Mouse (Mus musculus): ENCODE results near the gene Mphosph8.

Gene Mphosph8

DNA sequence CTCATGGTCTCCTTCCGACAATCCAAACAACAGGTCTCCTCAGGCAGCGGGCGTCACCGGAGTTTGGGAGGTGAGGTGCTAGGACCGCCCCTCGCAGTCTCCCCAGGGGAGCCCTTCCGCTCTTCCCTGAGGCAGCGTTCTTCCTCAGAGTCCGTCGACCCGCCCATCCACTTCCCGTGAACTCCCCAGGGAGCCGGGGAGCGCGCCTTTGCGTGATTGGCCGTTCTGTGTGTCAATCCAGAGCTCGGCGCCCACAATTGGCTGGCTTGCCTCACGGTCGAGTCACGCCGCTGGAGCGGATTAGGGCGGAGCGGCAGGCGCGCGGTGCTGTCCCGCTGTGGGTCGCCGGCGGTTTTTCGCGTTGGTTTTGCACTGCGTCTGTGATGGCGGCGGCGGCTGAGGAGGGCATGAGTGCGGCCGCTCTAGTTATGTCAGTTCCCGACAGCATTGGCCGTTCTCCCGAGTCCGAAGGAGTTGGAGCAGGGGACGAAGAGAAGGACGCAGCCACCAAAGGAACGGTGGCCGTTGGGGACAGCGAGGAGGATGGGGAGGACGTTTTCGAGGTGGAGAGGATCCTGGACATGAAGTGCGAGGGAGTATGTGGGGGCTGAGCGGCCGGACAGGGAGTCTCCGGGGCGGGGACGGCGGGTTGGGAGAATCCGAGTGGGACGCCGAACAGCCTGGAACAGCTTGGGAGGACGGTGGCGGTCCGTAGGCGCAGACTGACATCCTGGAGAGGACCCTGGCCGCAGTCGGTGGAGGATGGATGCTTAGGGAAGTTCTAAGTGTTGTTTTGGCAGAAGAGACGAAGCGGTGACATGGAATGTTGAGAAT lies at the start of gene Mphosph8:
Gene Mphosph8 (plus strand): TSS at position 280 of the 834 bp plus-strand sequence.
- DNase-seq: peak; percentile 100

DNA sequence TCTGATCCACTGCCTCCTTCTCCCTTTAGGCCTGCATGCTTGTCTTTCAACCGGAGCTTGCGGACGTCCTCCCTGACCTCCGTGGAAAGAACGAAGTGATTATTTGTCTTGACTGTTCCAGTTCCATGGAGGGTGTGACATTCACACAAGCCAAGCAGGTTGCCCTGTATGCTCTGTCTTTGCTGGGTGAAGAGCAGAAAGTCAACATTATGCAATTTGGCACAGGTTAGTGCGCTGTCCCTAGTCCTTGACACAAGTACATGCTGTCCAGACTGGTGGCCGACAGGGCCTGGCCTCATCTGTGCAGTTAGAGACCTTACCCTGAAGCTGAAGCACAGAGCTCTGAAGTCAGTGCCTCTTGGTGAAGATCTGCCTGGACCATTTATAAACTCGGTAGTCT lies 47.6 kb upstream of the Mphosph8 start:
- DNase-seq: no peak

DNA sequence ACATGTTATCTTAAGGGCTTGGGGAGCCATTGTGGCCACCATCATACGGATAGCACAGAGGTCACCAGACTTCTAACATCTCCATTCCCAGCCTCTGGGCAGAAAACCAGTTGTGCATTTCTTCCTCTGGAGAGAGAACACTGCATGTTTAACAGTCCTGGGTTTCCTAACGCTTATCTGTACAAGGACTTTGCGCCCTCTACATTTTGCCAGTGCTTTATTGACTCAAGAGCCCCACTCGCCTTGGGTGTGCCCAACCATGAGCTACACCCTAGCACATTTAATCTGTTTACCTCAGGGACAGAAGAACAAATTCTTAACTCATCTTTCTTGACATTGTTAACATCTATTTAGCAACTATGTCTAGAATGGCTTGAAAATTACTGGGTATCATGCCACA lies 41.8 kb upstream of the Mphosph8 start:
- no peak for DNase-seq

DNA sequence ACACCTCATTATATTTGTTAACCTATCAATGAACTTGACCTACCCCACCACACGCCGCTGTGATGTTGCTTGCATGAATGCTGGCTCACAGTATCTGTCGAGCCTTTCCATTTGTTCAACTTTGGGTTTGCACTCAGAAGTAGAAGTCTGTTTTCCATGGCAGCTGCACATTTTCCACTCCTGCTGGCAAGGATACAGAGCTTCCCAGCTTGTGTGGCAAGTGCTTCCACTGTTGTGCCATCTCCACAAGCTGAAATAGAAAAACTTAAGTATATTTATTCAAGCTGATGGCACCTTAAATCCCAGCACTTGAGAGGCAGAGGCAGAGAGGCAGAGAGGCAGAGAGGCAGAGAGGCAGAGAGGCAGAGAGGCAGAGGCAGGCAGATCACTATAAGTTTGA lies 39.7 kb upstream of the Mphosph8 start:
- DNase-seq: no peak

DNA sequence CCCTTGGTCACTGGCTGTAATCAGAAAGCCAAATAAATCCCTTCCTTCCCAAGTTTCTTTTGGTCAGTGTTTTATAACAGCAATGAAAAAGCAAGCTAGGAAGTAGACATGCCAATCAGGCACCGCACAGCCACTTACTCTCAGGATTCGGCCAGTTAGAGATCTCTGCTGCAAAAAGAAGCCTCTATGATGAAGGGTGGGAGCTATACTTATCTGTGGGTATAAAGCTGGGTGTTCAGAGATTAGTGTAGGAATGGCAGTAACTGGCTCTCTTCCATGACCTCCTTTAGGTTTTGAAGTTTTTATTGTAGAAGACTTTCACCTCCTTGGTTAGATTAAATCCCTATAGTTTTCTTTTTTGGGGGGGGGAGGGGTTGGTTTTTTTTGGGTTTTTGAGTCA lies 36.9 kb upstream of the Mphosph8 start:
- no peak for DNase-seq

DNA sequence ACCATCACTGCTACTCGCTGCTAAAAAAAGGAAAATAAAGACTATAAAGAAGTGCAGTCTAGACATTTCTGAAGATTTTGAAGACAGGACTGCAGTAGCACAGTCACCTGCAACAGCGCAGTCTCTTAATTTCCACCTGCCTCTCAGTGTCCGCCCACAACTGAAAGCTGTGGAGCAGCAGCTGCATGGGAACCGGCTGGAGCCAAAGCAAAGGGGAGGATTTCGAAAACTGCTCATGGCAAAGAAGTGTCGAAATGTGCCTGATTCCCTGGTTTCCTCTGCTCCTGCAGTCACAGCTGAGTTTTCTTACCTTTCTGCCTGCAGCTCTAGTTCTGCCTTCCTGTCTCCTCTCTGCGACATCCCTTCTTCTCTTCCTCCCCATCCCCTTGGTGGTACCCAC lies 20.8 kb upstream of the Mphosph8 start:
- DNase-seq: no peak

DNA sequence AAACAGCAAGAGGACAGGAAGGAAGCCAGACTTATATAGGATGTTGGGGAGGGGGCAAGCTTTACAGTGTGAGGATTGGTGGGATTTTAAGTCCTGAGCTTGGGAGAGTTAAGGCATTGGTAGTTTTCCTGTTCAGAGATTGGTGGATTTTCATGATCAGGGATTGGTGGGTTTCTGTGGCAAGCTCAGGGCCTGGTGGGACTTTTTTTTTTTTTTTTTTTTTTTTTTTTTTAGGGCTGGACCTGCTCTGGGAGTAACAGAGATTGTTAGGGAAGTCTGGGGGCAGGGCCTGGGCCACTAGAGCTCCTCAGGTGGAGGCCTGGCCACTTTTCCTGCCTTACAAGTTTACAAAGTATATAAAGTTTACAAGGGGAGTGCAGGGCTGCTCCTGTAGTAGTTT lies 18.6 kb upstream of the Mphosph8 start:
- no peak for DNase-seq

DNA sequence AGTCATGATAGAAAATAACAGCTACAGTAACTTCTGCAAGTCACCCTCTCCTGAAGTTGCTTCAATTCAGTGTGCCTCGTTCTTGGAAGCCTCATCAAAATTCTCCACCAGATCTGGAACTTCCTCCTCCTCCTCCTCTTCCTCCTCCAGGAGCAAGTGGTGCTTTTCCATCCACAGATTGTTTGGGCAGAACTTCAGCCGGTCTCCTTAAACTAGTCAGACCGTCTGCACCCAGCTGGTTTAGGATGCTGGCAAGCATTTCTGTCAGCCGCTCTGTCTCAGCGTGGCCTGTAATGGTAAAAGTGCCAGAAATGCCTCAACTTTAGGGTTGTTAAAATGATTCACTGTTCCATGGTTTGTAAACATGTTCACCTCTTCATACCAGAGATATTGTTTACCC lies 2.4 kb upstream of the Mphosph8 start:
- no peak for DNase-seq

DNA sequence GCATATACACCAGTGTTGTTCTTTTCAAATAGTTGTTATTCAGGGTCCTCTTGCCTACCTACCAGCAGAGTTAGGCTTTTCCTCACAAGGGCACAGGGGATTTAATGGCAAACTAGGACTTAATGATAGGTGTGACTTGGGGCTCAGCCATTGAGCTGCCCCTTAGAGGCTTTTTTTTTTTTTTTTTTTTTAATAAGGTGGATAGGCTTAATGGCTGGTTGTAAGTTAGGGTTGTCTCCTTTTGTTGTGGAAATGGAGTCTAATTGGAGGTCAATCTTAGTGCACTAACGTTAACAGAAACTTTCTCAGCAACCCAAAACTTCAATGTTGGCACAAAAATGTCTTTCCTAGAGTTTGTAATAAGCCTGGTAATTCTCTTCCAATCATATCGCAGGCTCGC lies 1.1 kb upstream of the Mphosph8 start:
- no peak for DNase-seq

DNA sequence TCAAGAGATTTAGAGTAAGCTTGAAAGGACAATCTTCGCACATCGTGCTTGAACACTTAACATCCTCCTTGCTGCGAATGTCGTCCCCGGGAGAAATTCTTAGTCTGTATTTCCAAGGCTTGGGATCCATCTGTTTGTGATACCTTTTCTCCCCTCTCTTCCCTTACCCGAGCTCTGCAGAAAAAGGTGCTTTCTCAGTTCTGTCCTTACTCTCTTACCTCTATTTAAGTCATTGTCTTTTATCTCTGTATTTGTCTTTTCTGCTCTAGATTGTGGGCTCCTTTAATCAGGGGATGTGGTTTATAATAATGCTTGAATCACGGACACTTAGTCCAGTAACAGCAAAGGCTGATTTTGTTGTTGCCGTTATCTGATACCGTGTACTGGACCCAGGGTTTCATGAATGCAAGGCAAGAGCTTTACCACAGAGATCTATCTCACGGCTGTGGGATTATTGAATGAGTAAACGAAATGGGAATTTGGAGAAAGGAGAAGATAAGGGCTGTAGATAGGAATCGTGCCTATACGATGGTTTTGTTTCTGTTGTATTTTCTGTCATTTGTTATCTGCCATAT lies 1.1 kb downstream of the Mphosph8 start:
- DNase-seq: peak; percentile 17

DNA sequence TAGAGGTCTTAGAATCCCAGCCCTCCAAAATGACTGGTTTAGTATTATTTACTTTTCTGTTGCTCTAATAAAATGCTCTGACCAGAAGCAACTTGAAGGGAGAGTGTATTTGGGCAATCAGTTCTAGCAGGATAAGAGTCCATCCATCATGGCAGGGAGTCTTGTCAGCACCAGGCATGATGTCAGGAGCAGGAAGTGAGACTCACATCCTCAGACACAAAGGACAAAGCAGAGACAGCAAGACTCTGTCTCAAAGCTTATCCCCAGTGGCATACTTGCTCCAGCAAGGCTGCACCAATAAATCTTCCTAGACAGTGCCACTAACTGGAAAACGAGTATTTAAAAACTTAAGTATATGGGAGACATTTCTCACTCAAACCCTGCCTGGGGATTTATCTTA lies 17.4 kb downstream of the Mphosph8 start:
- no peak for DNase-seq

DNA sequence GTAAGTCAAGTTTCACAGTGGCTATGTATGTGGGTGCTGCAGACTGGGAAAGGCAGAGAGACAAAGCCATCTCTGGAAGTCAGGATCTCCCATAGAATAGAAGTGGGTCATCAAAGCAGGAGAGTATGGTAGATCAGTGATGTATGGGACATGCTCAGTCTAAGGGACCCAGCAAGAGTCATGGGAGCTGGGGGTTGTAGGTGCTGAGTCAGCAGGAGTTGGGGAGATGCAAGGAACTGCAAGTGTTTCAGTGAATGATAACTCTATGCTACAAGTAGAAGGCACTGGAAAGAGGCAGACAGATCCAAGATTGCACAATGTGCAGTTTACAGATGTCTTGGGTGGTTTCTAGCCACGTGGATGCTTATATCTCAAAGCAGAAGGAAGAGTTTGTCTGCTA lies 21.1 kb downstream of the Mphosph8 start:
- DNase-seq: no peak

DNA sequence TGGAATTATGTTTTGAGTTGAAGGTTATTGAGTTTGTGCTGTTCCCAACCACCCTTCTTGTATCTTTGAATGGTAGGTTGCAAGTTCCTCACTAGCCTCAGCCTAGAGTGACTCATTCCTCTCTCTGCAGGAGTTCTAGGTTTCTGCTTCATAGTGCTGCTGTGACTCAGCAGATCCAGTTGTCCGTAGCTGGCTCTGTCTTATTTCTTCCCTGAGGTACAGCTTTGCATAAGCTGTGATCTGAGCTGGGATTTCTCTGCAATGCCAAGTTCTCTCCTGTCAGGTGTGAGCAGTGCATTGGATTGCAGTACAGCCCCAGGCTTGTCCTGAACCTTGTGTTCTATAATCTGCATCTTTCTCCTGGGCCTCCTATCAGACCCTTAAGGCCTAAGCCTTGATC lies 21.7 kb downstream of the Mphosph8 start:
- DNase-seq: no peak

DNA sequence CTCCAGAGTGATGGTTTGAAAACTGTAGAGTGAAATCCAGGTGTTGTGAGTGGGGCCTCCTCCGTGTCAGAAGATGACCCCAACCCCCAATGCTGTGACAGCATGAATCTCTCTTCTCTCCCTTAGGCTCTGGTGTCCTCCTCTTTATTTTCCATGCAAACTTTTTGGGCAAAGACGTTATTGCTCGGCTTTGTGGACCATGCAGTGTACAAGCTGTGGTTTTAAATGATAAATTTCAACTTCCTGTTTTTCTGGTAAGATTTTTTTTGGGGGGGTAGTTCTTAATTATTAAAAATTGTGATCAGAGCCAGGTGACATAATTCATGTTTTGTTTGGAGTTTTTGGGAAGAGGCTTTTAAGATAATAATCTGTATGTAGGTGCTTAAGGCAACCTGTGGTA lies 27.4 kb downstream of the Mphosph8 start:
- DNase-seq: no peak

DNA sequence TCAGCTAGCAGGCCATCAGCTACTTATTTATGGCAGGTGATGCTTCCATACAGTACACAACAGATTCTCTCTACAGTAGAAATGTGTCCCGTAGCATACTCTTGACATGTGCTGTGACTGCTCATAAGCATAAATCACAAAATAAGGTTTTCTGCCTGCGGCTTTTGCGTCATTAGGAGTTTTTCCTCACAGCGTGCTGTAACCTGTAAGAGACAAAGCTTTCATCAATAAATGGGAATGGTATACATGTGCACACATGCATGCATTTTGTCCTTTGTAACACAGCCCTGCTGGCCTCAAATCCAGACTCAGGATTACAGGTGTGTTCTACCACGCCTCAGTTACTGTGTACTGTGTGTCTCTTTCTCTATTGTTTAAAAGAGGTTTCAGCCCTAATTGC lies 29.8 kb downstream of the Mphosph8 start:
- DNase-seq: no peak

DNA sequence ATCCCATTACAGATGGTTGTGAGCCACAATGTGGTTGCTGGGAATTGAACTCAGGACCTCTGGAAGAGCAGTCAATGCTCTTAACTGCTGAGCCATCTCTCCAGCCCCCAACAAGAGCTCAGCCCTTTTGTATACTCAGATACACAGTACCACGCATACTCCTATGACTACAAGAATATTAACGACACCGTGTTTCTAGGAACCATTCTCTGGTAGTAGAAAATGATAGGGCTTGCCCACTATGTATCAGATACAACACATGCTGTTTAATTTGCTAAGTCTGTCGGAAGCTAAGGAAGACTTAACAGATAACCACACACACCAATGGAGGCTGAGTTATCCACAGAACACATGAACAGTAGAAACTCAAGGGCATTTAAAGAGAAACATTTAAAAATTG lies 34.6 kb downstream of the Mphosph8 start:
- no peak for DNase-seq

DNA sequence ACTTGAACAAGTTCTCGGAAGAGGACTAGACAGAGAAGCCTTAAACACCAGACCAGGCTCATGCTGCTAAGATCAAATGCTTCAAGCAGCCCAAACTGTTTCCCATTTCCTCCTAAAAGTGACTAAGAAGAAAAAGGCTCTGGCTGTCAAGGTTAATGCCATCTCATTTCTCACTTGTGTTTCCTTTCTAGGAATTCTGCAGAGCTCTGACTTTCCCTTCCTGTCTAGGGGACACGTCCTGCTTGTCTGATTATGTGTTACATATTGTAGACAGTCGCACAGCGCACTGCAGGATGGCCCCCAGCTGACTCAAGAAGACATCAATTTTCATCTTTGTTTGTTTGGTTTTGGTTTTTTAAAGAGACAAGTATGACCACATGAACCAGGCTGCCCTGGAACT lies 37.6 kb downstream of the Mphosph8 start:
- DNase-seq: no peak

DNA sequence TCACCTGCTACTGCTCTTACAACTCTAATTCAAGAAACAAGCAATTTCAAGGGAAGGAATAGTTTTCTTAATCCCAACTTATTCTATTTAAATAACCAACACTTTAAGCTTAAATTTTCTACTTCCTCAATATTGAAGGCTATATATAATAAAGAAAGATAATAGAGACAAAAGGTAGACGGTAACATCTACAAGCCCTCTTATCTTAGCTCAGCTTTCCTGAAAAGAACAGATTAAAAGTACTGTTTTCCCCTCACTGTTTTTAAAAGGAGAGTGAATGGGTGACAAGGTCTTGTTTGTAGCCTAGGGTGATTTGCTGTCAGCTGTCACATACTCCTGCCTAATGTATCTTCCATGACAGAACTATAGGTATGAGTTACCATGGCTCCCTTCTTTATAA lies 58.4 kb downstream of the Mphosph8 start:
- DNase-seq: no peak

DNA sequence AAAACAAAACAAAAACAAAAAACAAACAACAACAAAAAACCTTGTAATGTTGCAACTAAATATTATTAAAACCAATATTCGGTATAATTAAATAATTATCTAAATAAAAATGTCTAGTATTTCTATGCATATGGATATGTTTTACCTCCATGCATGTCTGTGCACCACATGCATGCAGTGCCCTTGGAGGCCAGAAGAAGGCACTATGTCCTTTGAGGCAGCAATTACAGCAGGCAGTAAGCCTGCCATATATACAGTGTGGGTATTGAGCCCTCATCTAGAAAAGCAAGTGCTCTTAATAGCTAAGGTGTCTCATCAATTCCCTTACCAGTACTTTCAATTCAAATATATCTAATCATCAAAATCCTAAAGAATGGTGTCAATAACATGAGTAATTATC lies 72.1 kb downstream of the Mphosph8 start:
- DNase-seq: no peak
